Mouse (Mus musculus): ENCODE data around the gene Cyth3. TPM values are rescaled to one million over a fixed set of nuclear protein-coding genes. Genes with fewer than 3 reads are reported as not detected.

The Cyth3 gene
- total and polyA plus RNA-seq, 3 experiments: 76.3 to 242 (median 191) TPM

GRCm38 (mm10) chr5:143618585-143618984 lies 3.7 kb upstream of the Cyth3 start:
- peaks cover 62% of the 10 kb centered on the region for H3K4me1 ChIP-seq (ENCODE audit: insufficient read depth, low read depth, low read length)
- no peak for ATAC-seq (ENCODE audit: extremely low read depth, insufficient number of reproducible peaks, low FRiP score, poor library complexity, severe bottlenecking)
- H3K27me3 ChIP-seq (ENCODE audit: insufficient read depth, low read length): no peaks in the 10 kb centered on the region
- TF ChIP-seq GATA1 (IDR thresholded peaks at IDR 0.05; ENCODE audit: borderline replicate concordance, low read length): no peak
- no peak for TF ChIP-seq CTCF (IDR thresholded peaks at IDR 0.05; ENCODE audit: low read depth, low read length)
- TF ChIP-seq TAL1 (conservative IDR thresholded peaks at IDR 0.05; ENCODE audit: low read depth, low read length): no peak
- no peak for TF ChIP-seq GATA2 (IDR thresholded peaks at IDR 0.05; ENCODE audit: borderline replicate concordance, low read depth, low read length)
- TF ChIP-seq POLR2AphosphoS5 (IDR thresholded peaks at IDR 0.05; ENCODE audit: insufficient replicate concordance, low read depth, low read length): no peak
- no peak overlapping the region for H3K4me3 ChIP-seq (ENCODE audit: low read depth, low read length)
- no peaks in the 10 kb centered on the region for H3K9me3 ChIP-seq (replicated peaks)
- DNase-seq (ENCODE audit: low spot score): no peak
- no peaks in the 10 kb centered on the region for H3K36me3 ChIP-seq (replicated peaks)

GRCm38 (mm10) chr5:143620196-143620595 lies 2.1 kb upstream of the Cyth3 start:
- TF ChIP-seq GATA2 (IDR thresholded peaks at IDR 0.05; ENCODE audit: borderline replicate concordance, low read depth, low read length) (no peak), POLR2AphosphoS5 (IDR thresholded peaks at IDR 0.05; ENCODE audit: insufficient replicate concordance, low read depth, low read length) (no peak), GATA1 (IDR thresholded peaks at IDR 0.05; ENCODE audit: borderline replicate concordance, low read length) (no peak), CTCF (IDR thresholded peaks at IDR 0.05; ENCODE audit: low read depth, low read length) (no peak), TAL1 (conservative IDR thresholded peaks at IDR 0.05; ENCODE audit: low read depth, low read length) (no peak; the same call in 1 of the 2 replicates)
- no peak for DNase-seq (ENCODE audit: low spot score)
- Histone ChIP-seq H3K36me3 (replicated peaks) (no peaks in the 10 kb centered on the region), H3K4me1 (ENCODE audit: insufficient read depth, low read depth, low read length) (peaks cover 63% of the 10 kb centered on the region), H3K27me3 (ENCODE audit: insufficient read depth, low read length) (no peaks in the 10 kb centered on the region), H3K9me3 (replicated peaks) (no peaks in the 10 kb centered on the region), H3K4me3 (ENCODE audit: low read depth, low read length) (no peak overlapping the region; the same call in 1 of the 2 replicates)
- ATAC-seq (ENCODE audit: extremely low read depth, insufficient number of reproducible peaks, low FRiP score, poor library complexity, severe bottlenecking): peak; percentile 19; the same call in 1 of the 2 replicates

- Histone ChIP-seq H3K27me3 (ENCODE audit: insufficient read depth, low read length) (no peaks in the 10 kb centered on the region), H3K4me1 (ENCODE audit: insufficient read depth, low read depth, low read length) (peaks cover 66% of the 10 kb centered on the region), H3K4me3 (ENCODE audit: low read depth, low read length) (peak overlapping the region; percentile 65; the same call in 1 of the 2 replicates), H3K9me3 (replicated peaks) (no peaks in the 10 kb centered on the region), H3K36me3 (replicated peaks) (peaks cover 4% of the 10 kb centered on the region)
- DNase-seq (ENCODE audit: low spot score) (no peak), ATAC-seq (ENCODE audit: extremely low read depth, insufficient number of reproducible peaks, low FRiP score, poor library complexity, severe bottlenecking) (no peak)
- TF ChIP-seq POLR2AphosphoS5 (IDR thresholded peaks at IDR 0.05; ENCODE audit: insufficient replicate concordance, low read depth, low read length) (no peak), GATA2 (IDR thresholded peaks at IDR 0.05; ENCODE audit: borderline replicate concordance, low read depth, low read length) (no peak), TAL1 (conservative IDR thresholded peaks at IDR 0.05; ENCODE audit: low read depth, low read length) (no peak), GATA1 (IDR thresholded peaks at IDR 0.05; ENCODE audit: borderline replicate concordance, low read length) (no peak), CTCF (IDR thresholded peaks at IDR 0.05; ENCODE audit: low read depth, low read length) (no peak)
Observed at GRCm38 (mm10) chr5:143620941-143621340, 1.3 kb upstream of the Cyth3 start.

GRCm38 (mm10) chr5:143622623-143623150 lies 440 bp downstream of the Cyth3 start:
- DNase-seq (ENCODE audit: low spot score): no peak
- TF ChIP-seq GATA2 (IDR thresholded peaks at IDR 0.05; ENCODE audit: borderline replicate concordance, low read depth, low read length): no peak
- Histone ChIP-seq H3K4me3 (ENCODE audit: low read depth, low read length) (peak overlapping the region; percentile 97), H3K27me3 (ENCODE audit: insufficient read depth, low read length) (no peaks in the 10 kb centered on the region), H3K9me3 (replicated peaks) (no peaks in the 10 kb centered on the region), H3K4me1 (ENCODE audit: insufficient read depth, low read depth, low read length) (peaks cover 69% of the 10 kb centered on the region), H3K36me3 (replicated peaks) (peaks cover 9% of the 10 kb centered on the region)
- no peak for ATAC-seq (ENCODE audit: extremely low read depth, insufficient number of reproducible peaks, low FRiP score, poor library complexity, severe bottlenecking)

- H3K27me3 ChIP-seq (ENCODE audit: insufficient read depth, low read length): no peaks in the 10 kb centered on the region
- TF ChIP-seq GATA1 (IDR thresholded peaks at IDR 0.05; ENCODE audit: borderline replicate concordance, low read length) (no peak), POLR2AphosphoS5 (IDR thresholded peaks at IDR 0.05; ENCODE audit: insufficient replicate concordance, low read depth, low read length) (no peak), TAL1 (conservative IDR thresholded peaks at IDR 0.05; ENCODE audit: low read depth, low read length) (no peak), CTCF (IDR thresholded peaks at IDR 0.05; ENCODE audit: low read depth, low read length) (no peak), GATA2 (IDR thresholded peaks at IDR 0.05; ENCODE audit: borderline replicate concordance, low read depth, low read length) (no peak)
- no peaks in the 10 kb centered on the region for H3K9me3 ChIP-seq (replicated peaks)
- H3K4me1 ChIP-seq (ENCODE audit: insufficient read depth, low read depth, low read length): peaks cover 68% of the 10 kb centered on the region
- H3K4me3 ChIP-seq (ENCODE audit: low read depth, low read length): peak overlapping the region; percentile 97
- ATAC-seq (ENCODE audit: extremely low read depth, insufficient number of reproducible peaks, low FRiP score, poor library complexity, severe bottlenecking) (no peak), DNase-seq (ENCODE audit: low spot score) (no peak)
- peaks cover 17% of the 10 kb centered on the region for H3K36me3 ChIP-seq (replicated peaks)
Observed at GRCm38 (mm10) chr5:143623356-143624295, 1.4 kb downstream of the Cyth3 start.

GRCm38 (mm10) chr5:143624449-143624848 lies 2.2 kb downstream of the Cyth3 start:
- no peak for TF ChIP-seq TAL1 (conservative IDR thresholded peaks at IDR 0.05; ENCODE audit: low read depth, low read length)
- TF ChIP-seq POLR2AphosphoS5 (IDR thresholded peaks at IDR 0.05; ENCODE audit: insufficient replicate concordance, low read depth, low read length): no peak
- no peak for TF ChIP-seq GATA1 (IDR thresholded peaks at IDR 0.05; ENCODE audit: borderline replicate concordance, low read length)
- TF ChIP-seq GATA2 (IDR thresholded peaks at IDR 0.05; ENCODE audit: borderline replicate concordance, low read depth, low read length): no peak
- TF ChIP-seq CTCF (IDR thresholded peaks at IDR 0.05; ENCODE audit: low read depth, low read length): no peak
- Histone ChIP-seq H3K36me3 (replicated peaks) (peaks cover 24% of the 10 kb centered on the region), H3K27me3 (ENCODE audit: insufficient read depth, low read length) (no peaks in the 10 kb centered on the region), H3K9me3 (replicated peaks) (no peaks in the 10 kb centered on the region), H3K4me3 (ENCODE audit: low read depth, low read length) (peak overlapping the region; percentile 97), H3K4me1 (ENCODE audit: insufficient read depth, low read depth, low read length) (peaks cover 67% of the 10 kb centered on the region)
- no peak for DNase-seq (ENCODE audit: low spot score)
- ATAC-seq (ENCODE audit: extremely low read depth, insufficient number of reproducible peaks, low FRiP score, poor library complexity, severe bottlenecking): no peak
